Mouse (Mus musculus): Measurements from ENCODE around the gene Nfic. TPM values are rescaled to one million over a fixed set of nuclear protein-coding genes. Genes with fewer than 3 reads are reported as not detected.

Nfic gene
- polyA plus RNA-seq, 1 experiment from 2014 or later = 82.8 TPM

DNA sequence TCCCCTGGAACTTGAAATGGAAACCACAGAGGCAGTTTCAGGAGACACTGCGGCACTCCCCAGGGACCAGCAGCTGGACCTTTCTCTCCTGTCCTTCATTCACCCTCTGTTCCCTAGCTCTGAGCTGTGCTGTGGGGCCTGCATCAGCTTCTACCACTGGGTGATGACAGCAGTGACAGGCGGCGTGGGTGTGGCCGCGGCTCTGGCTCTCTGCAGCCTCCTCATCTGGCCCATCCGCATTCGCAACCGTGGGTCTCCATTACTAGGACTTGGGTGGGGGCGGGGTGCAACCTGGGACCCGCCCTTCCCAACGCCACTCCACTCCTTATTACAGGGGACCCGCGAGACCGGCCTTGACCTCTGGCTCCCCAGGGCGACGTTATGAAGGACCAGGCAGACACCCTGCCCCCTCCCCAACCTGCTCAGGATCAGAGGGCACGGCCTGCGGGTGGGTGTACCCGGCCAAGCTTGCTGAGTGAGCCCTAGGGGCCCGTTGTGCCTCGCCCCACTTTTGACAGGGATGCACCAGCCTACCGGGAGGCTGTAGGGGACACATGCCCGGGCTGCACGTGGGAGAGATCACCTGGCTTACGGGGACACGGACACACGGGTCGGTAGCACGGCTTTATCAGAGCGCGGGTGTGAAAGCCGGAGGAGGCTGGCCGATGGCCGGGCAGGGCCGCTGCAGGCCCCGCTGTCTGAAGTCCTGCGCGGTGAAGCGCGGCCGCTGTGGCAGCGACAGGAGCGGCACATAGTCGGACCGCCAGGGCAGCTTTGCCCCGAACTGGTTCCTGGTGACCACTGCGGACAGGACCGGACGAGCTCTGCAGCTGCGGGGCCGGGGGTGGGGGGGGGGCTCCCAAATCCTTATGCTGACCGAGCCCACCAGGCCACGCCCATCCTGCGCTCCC lies 91.7 kb downstream of the Nfic start:
- peaks cover 40% of the 10 kb centered on the region for H3K4me1 ChIP-seq

GRCm38 (mm10) chr10:81362336-81362949 lies 93.0 kb downstream of the Nfic start:
- Histone ChIP-seq H3K4me2 (replicated peaks) (no peak overlapping the region), H3K4me1 (peaks cover 51% of the 10 kb centered on the region), H3K27ac (no peak overlapping the region), H3K27me3 (peaks cover 40% of the 10 kb centered on the region), H3K36me3 (peaks cover 40% of the 10 kb centered on the region), H3K9ac (no peak overlapping the region), H3K4me3 (no peak overlapping the region), H3K9me3 (no peaks in the 10 kb centered on the region)
- 74% methylated on average over 12 of the region's 12 CpGs for WGBS
- no peak for ATAC-seq (ENCODE audit: low FRiP score, low read depth)

More for the DNA sequence above, 91.7 kb downstream of the Nfic start:
- H3K36me3 ChIP-seq = peaks cover 52% of the 10 kb centered on the region
- peak overlapping the region; percentile 57 for H3K9ac ChIP-seq
- peaks cover 40% of the 10 kb centered on the region for H3K27me3 ChIP-seq
- H3K27ac ChIP-seq = no peak overlapping the region
- H3K4me2 ChIP-seq (replicated peaks) = peak overlapping the region; percentile 66
- H3K4me3 ChIP-seq = peak overlapping the region; percentile 41
- 8% methylated on average over 53 of the region's 54 CpGs for WGBS
- H3K9me3 ChIP-seq = no peaks in the 10 kb centered on the region
- ATAC-seq (ENCODE audit: low FRiP score, low read depth) = no peak

- WGBS = 56% methylated on average over 8 of the region's 8 CpGs
- no peak for ATAC-seq (ENCODE audit: low FRiP score, low read depth)
- Histone ChIP-seq H3K27ac (no peak overlapping the region), H3K9me3 (no peaks in the 10 kb centered on the region), H3K4me2 (replicated peaks) (no peak overlapping the region), H3K4me3 (no peak overlapping the region), H3K9ac (peak overlapping the region; percentile 45; the same call in 1 of the 2 replicates), H3K4me1 (peaks cover 58% of the 10 kb centered on the region), H3K27me3 (peaks cover 34% of the 10 kb centered on the region), H3K36me3 (peaks cover 23% of the 10 kb centered on the region)
These were observed 94.7 kb downstream of the Nfic start for GRCm38 (mm10) chr10:81360721-81361120.

- Histone ChIP-seq H3K9me3 (no peaks in the 10 kb centered on the region), H3K9ac (peak overlapping the region; percentile 86; the same call in 1 of the 2 replicates), H3K4me1 (peaks cover 44% of the 10 kb centered on the region), H3K27me3 (peaks cover 15% of the 10 kb centered on the region), H3K4me2 (replicated peaks) (peak overlapping the region; percentile 97), H3K36me3 (peaks cover 23% of the 10 kb centered on the region), H3K27ac (no peak overlapping the region), H3K4me3 (no peak overlapping the region)
- WGBS = 59% methylated on average over 1 of the region's 1 CpGs
- ATAC-seq (ENCODE audit: low FRiP score, low read depth) = no peak
These were observed 96.6 kb downstream of the Nfic start for GRCm38 (mm10) chr10:81358841-81359240.

- H3K4me1 ChIP-seq = peaks cover 38% of the 10 kb centered on the region
- H3K36me3 ChIP-seq = peaks cover 21% of the 10 kb centered on the region
- WGBS = 35% methylated on average over 4 of the region's 4 CpGs
- H3K27me3 ChIP-seq = peaks cover 9% of the 10 kb centered on the region
- no peaks in the 10 kb centered on the region for H3K9me3 ChIP-seq
- peak overlapping the region; percentile 73 for H3K4me3 ChIP-seq
- ATAC-seq (ENCODE audit: low FRiP score, low read depth) = no peak
- peak overlapping the region; percentile 86 for H3K9ac ChIP-seq
- peak overlapping the region; percentile 97 for H3K4me2 ChIP-seq (replicated peaks)
- H3K27ac ChIP-seq = no peak overlapping the region
These were observed 97.2 kb downstream of the Nfic start for GRCm38 (mm10) chr10:81358209-81358608.

GRCm38 (mm10) chr10:81356991-81357844 lies 98.2 kb downstream of the Nfic start, which contains the start of gene Mfsd12:
Mfsd12 (plus strand) TSS chr10:81357491.
- Histone ChIP-seq H3K4me3 (peak within 1 kb of the TSS; percentile 73), H3K4me2 (replicated peaks) (peak within 1 kb of the TSS; percentile 97), H3K4me1 (peaks cover 34% of the 10 kb centered on the region), H3K27ac (no peak within 1 kb of the TSS), H3K9me3 (no peaks in the 10 kb centered on the region), H3K27me3 (no peaks in the 10 kb centered on the region), H3K36me3 (peaks cover 14% of the 10 kb centered on the region), H3K9ac (peak within 1 kb of the TSS; percentile 86)
- ATAC-seq (ENCODE audit: low FRiP score, low read depth) = peak; percentile 85
- 1% methylated on average over 79 of the region's 79 CpGs for WGBS

- WGBS = 43% methylated on average over 12 of the region's 12 CpGs
- peak overlapping the region; percentile 73 for H3K4me3 ChIP-seq
- peak overlapping the region; percentile 97 for H3K4me2 ChIP-seq (replicated peaks)
- H3K9me3 ChIP-seq = no peaks in the 10 kb centered on the region
- H3K4me1 ChIP-seq = peaks cover 34% of the 10 kb centered on the region
- H3K9ac ChIP-seq = peak overlapping the region; percentile 39; the same call in 1 of the 2 replicates
- no peak overlapping the region for H3K27ac ChIP-seq
- no peak for ATAC-seq (ENCODE audit: low FRiP score, low read depth)
- H3K27me3 ChIP-seq = no peaks in the 10 kb centered on the region
- peaks cover 7% of the 10 kb centered on the region for H3K36me3 ChIP-seq
These were observed 99.0 kb downstream of the Nfic start for GRCm38 (mm10) chr10:81356352-81356990.

DNA sequence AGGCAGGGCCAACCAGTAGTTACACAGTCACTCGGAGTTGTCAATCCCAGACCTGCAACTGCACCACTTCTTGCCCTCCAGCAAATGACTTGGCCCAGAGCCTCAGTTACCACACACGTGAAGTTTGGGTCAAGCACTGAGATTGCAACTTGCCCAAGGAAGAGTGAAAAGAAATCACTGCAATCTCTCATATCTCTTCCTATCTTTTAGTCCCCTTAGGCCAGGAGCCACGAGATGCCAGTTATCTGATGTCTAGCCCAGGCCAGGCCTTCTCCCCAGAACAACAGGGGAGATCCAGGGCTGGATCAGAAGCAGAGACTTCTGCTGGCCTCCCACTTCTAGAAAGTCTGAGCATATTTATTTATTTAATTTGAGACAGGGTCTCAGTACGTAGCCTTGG lies 99.9 kb downstream of the Nfic start:
- H3K9me3 ChIP-seq = no peaks in the 10 kb centered on the region
- H3K36me3 ChIP-seq = no peaks in the 10 kb centered on the region
- ATAC-seq (ENCODE audit: low FRiP score, low read depth) = no peak
- H3K4me3 ChIP-seq = no peak overlapping the region
- no peak overlapping the region for H3K4me2 ChIP-seq (replicated peaks)
- peaks cover 29% of the 10 kb centered on the region for H3K4me1 ChIP-seq
- H3K27me3 ChIP-seq = no peaks in the 10 kb centered on the region
- 67% methylated on average over 4 of the region's 4 CpGs for WGBS
- H3K27ac ChIP-seq = no peak overlapping the region
- no peak overlapping the region for H3K9ac ChIP-seq

- no peak for ATAC-seq (ENCODE audit: low FRiP score, low read depth)
- WGBS = 73% methylated on average over 9 of the region's 9 CpGs
- no peak overlapping the region for H3K4me3 ChIP-seq
- no peak overlapping the region for H3K27ac ChIP-seq
- no peaks in the 10 kb centered on the region for H3K9me3 ChIP-seq
- H3K4me2 ChIP-seq (replicated peaks) = no peak overlapping the region
- H3K4me1 ChIP-seq = peaks cover 28% of the 10 kb centered on the region
- peak overlapping the region; percentile 39; the same call in 1 of the 2 replicates for H3K9ac ChIP-seq
- H3K27me3 ChIP-seq = no peaks in the 10 kb centered on the region
- H3K36me3 ChIP-seq = no peaks in the 10 kb centered on the region
These were observed 100.5 kb downstream of the Nfic start for GRCm38 (mm10) chr10:81354738-81355477.

DNA sequence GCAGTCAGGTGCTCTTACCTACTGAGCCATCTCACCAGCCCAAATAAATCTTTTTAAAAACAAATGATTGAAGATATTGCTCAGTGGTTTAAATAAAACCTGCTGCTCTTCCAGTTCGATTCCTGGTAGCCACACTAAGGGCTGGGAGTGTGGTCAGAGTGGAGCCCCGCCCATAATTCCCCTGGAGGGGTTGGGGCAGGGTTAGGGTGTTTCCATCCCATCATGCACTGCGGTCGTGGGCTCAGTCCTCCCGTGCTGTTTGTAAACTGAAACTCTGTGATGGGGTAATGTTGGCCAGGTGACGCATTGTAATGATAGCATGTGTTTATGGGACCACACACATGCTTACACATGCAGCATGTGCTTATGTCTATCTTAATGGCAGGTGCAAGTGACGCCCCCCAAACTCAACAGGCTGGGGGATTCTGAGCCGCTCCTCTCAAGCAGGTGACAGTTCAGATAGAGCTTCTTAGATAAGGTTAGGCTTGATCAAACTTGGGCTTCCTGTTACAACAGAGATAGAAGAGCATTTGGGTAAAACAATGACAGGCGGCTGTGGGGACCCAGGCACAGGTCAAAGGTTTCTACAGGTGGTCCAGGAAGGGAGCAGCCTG lies 103.7 kb downstream of the Nfic start:
- Histone ChIP-seq H3K36me3 (peaks cover 15% of the 10 kb centered on the region), H3K4me3 (no peak overlapping the region), H3K4me1 (peaks cover 33% of the 10 kb centered on the region), H3K9me3 (no peaks in the 10 kb centered on the region), H3K27me3 (peaks cover 9% of the 10 kb centered on the region), H3K4me2 (replicated peaks) (no peak overlapping the region), H3K27ac (no peak overlapping the region), H3K9ac (peak overlapping the region; percentile 25; the same call in 1 of the 2 replicates)
- ATAC-seq (ENCODE audit: low FRiP score, low read depth) = no peak
- WGBS = 16% methylated on average over 9 of the region's 9 CpGs
